Mouse (Mus musculus) erythroblast, embryonic 14.5 days (primary cell): ENCODE data around the gene Ccdc96.

ENCODE experiments used
- GATA1 ChIP-seq: IDR thresholded peaks from 2 replicates; pipeline ENCODE4 v1.6.1; 2012; ENCODE audit warnings: low read length, inconsistent platforms, mixed read lengths
- TAL1 ChIP-seq: IDR thresholded peaks from 3 replicates; pipeline ENCODE4 v1.6.1; 2012; ENCODE audit warnings: low read length, inconsistent platforms, mixed read lengths

- TF ChIP-seq TAL1 (no peak), GATA1 (no peak)
Measured at GRCm38 (mm10) chr5:36515558-36515957, 31.2 kb downstream of the Ccdc96 start.
